In genomic region chr8:109863398-109863797, GRCm38 (mm10) we compare ENCODE assay signal across 8 mouse cellular contexts. TPM values are rescaled to one million over a fixed set of nuclear protein-coding genes. Genes with fewer than 3 reads are reported as not detected.
A peak's percentile ranks its signal among the peaks of the same experiment; 100 is the strongest.
DNase-seq lines count a peak whose midpoint lies in the region; ATAC-seq and TF ChIP-seq lines count a peak whose summit lies in the region.

No protein-coding gene starts in this region.

- peaks cover 5% of the 10 kb centered on the region; the same call in 1 of the 2 replicates for H3K4me1 ChIP-seq in heart, embryonic 10.5 days
- peaks cover 4% of the 10 kb centered on the region for H3K4me1 ChIP-seq in liver, adult 2 months (ENCODE audit: control insufficient read depth, insufficient read depth, low read length)
- H3K4me1 ChIP-seq in midbrain, embryonic 14.5 days (ENCODE audit: control insufficient read depth, insufficient read depth, low read length), result peaks cover 3% of the 10 kb centered on the region; the same call in 1 of the 2 replicates

- H3K9me3 ChIP-seq in heart, embryonic 10.5 days, result no peaks in the 10 kb centered on the region
- no peaks in the 10 kb centered on the region for H3K9me3 ChIP-seq in midbrain, embryonic 14.5 days (ENCODE audit: control insufficient read depth, low read length)

- peaks cover 48% of the 10 kb centered on the region for H3K36me3 ChIP-seq in heart, embryonic 10.5 days
- H3K36me3 ChIP-seq in liver, adult 2 months (ENCODE audit: control insufficient read depth, insufficient read depth, low read length), result peaks cover 31% of the 10 kb centered on the region
- H3K36me3 ChIP-seq in midbrain, embryonic 14.5 days (ENCODE audit: control insufficient read depth, insufficient read depth, low read length), result peaks cover 56% of the 10 kb centered on the region

- peak; percentile 61 to 78 for DNase-seq in heart, adult 18-20 months
- no peak for DNase-seq in heart, embryonic 10.5 days (ENCODE audit: low spot score)
- DNase-seq in liver, adult 2 months (ENCODE audit: extremely low read depth, low read depth, low spot score), result peak; percentile 41
- no peak for DNase-seq in cerebellum, adult 9-10 months
- no peak for DNase-seq in right cerebral cortex, postnatal 14 days
- no peak for DNase-seq in midbrain, embryonic 14.5 days

- TF ChIP-seq POLR2A in liver, adult 2 months (IDR thresholded peaks at IDR 0.05; ENCODE audit: extremely low read depth, insufficient read depth, low read length), result no peak

- H3K27ac ChIP-seq in heart, embryonic 10.5 days, result no peak overlapping the region
- H3K27ac ChIP-seq in liver, adult 2 months (replicated peaks; ENCODE audit: insufficient read depth, low read depth, low read length), result peak overlapping the region; percentile 57; the same call in 1 of the 2 replicates
- no peak overlapping the region for H3K27ac ChIP-seq in midbrain, embryonic 14.5 days (replicated peaks; ENCODE audit: low read depth, low read length)

- no peak overlapping the region for H3K4me2 ChIP-seq in midbrain, embryonic 14.5 days (ENCODE audit: low read length)

- no peak overlapping the region for H3K9ac ChIP-seq in liver, adult 2 months (ENCODE audit: low read depth, low read length)
- H3K9ac ChIP-seq in midbrain, embryonic 14.5 days (replicated peaks; ENCODE audit: low read length), result no peak overlapping the region

- H3K27me3 ChIP-seq in heart, embryonic 10.5 days (ENCODE audit: insufficient read depth, poor library complexity, severe bottlenecking), result no peaks in the 10 kb centered on the region
- H3K27me3 ChIP-seq in liver, adult 2 months (ENCODE audit: control insufficient read depth, insufficient read depth, low read length), result no peaks in the 10 kb centered on the region
- no peaks in the 10 kb centered on the region for H3K27me3 ChIP-seq in midbrain, embryonic 14.5 days (ENCODE audit: control insufficient read depth, insufficient read depth, low read length)

- peak; percentile 81 for ATAC-seq in granulocyte monocyte progenitor cell, adult 5-6 weeks (replicated peaks; ENCODE audit: poor library complexity, severe bottlenecking)
- ATAC-seq in neutrophil, adult 5-6 weeks (ENCODE audit: extremely low read depth, insufficient number of reproducible peaks, low FRiP score, poor library complexity, severe bottlenecking), result peak; percentile 76
- no peak for ATAC-seq in midbrain, embryonic 14.5 days (ENCODE audit: low FRiP score, low TSS enrichment)

- WGBS in heart, embryonic 10.5 days, result 71% methylated on average over 2 of the region's 2 CpGs
- 63% methylated on average over 2 of the region's 2 CpGs for WGBS in liver, adult 2 months
- 89% methylated on average over 2 of the region's 2 CpGs for WGBS in midbrain, embryonic 14.5 days

- no peak overlapping the region for H3K4me3 ChIP-seq in heart, embryonic 10.5 days
- H3K4me3 ChIP-seq in liver, adult 2 months (ENCODE audit: insufficient read depth, low read depth, low read length), result no peak overlapping the region
- H3K4me3 ChIP-seq in midbrain, embryonic 14.5 days (replicated peaks; ENCODE audit: low read depth, low read length), result no peak overlapping the region

- no peak for TF ChIP-seq CTCF in liver, adult 2 months (IDR thresholded peaks at IDR 0.05; ENCODE audit: low read depth, low read length)

- H3K79me2 ChIP-seq in liver, adult 2 months (ENCODE audit: control insufficient read depth, insufficient read depth, low read length), result no peaks in the 10 kb centered on the region

RNA-seq across cellular contexts. Expression of gene Phlpp2, which starts 4.9 kb away (rescaled TPM):
- total RNA-seq in heart, adult 18-20 months (2021), result 1 to 10 TPM; 3.0 to 3.4 TPM
- 1.6 and 2.2 TPM in 2 replicates for polyA plus RNA-seq in heart, embryonic 10.5 days (2016; fragmentation: Nextera tagmentation; extraction: Ambion mirVana)
- total RNA-seq in granulocyte monocyte progenitor cell, adult 5-6 weeks (2014; fragmentation: Nextera tagmentation), result 7.6 and 12.6 TPM in 2 replicates
- 8.8 and 9.6 TPM in 2 replicates for total RNA-seq in granulocyte monocyte progenitor cell, adult 5-6 weeks (2017)
- 0.92 and 1.3 TPM in 2 replicates for total RNA-seq in liver, adult 2 months (2014; rRNA removed)
- 0.76 and 1.2 TPM in 2 replicates for polyA plus RNA-seq in liver, adult 2 months (2012; rRNA removed)
- 7.7 and 9.1 TPM in 2 replicates for total RNA-seq in neutrophil, adult 5-6 weeks (2017)
- 5.7 and 6.4 TPM in 2 replicates for polyA plus RNA-seq in midbrain, embryonic 14.5 days (2014; fragmentation: Nextera tagmentation; extraction: Ambion mirVana)

Comparison
In these comparisons a context has a peak if more than half of its experiments do, and no peak if none do; other contexts are left out.
1. DNase-seq: peak in heart, adult 18-20 months (2 of 2) and liver, adult 2 months (single experiment); none in heart, embryonic 10.5 days (single experiment), cerebellum, adult 9-10 months (single experiment), right cerebral cortex, postnatal 14 days (single experiment) and midbrain, embryonic 14.5 days (single experiment).